Mouse (Mus musculus) erythroblast, embryonic 14.5 days (primary cell): Measurements from ENCODE around the gene Rsph6a. TPM values are rescaled to one million over a fixed set of nuclear protein-coding genes. Genes with fewer than 3 reads are reported as not detected.
"Not testable (repeated sequence)": the region's sequence is repeated elsewhere in the genome, so short reads cannot be mapped to it uniquely, and the experiment has no call there.

Experiments
- H3K27me3 ChIP-seq: 2 replicates; pipeline ENCODE4 v1.6.1; 2012; ENCODE audit warnings: inconsistent platforms; ENCODE audit not compliant: control insufficient read depth
- H3K36me3 ChIP-seq: 2 replicates; pipeline ENCODE4 v1.6.1; 2012; ENCODE audit warnings: mild to moderate bottlenecking, inconsistent platforms; ENCODE audit not compliant: control insufficient read depth
- H3K4me1 ChIP-seq: 2 replicates; pipeline ENCODE4 v1.6.1; 2012; ENCODE audit warnings: inconsistent platforms; ENCODE audit not compliant: control insufficient read depth
- H3K4me3 ChIP-seq: replicated peaks from 2 replicates; pipeline ENCODE3; 2012; ENCODE audit warnings: moderate library complexity, mild to moderate bottlenecking, inconsistent platforms
- H3K9me3 ChIP-seq: 2 replicates; pipeline ENCODE4 v1.6.1; 2012; ENCODE audit warnings: low read length, inconsistent platforms, mixed read lengths; ENCODE audit not compliant: control insufficient read depth
- GATA1 ChIP-seq: IDR thresholded peaks from 2 replicates; pipeline ENCODE4 v1.6.1; 2012; ENCODE audit warnings: low read length, inconsistent platforms, mixed read lengths
- TAL1 ChIP-seq: IDR thresholded peaks from 3 replicates; pipeline ENCODE4 v1.6.1; 2012; ENCODE audit warnings: low read length, inconsistent platforms, mixed read lengths
- polyA plus RNA-seq: library from polyadenylated mRNA; stranded (reverse); fragments of >175 nt; gene quantifications from 2 replicates; pipeline ENCODE4 v1.2.3, GENCODE M21; 2012

Rsph6a gene
- polyA plus RNA-seq, 1 experiment = not detected

DNA sequence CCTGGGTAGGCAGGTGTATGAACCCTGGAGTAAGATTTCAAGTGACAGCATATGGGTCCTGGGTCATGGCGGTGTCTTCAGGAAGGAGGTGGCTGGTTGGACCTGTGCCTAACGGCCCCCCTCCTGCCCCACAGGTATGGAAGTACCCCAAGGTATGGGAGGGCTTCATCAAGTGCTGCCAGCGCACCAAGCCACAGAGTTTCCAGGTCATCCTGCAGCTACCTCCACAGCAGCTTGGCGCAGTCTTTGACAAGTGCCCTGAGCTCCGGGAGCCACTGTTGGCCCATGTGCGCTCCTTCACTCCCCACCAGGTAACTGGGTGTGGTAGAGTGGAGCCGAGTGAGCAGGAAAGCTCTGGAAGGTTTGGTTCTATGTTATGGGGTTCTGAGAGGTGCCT lies 1.4 kb upstream of the Rsph6a start:
- H3K4me1 ChIP-seq = no peaks in the 10 kb centered on the region
- no peak overlapping the region for H3K4me3 ChIP-seq
- no peaks in the 10 kb centered on the region for H3K27me3 ChIP-seq
- no peaks in the 10 kb centered on the region for H3K9me3 ChIP-seq
- H3K36me3 ChIP-seq = peaks cover 70% of the 10 kb centered on the region
- TF ChIP-seq TAL1 (no peak), GATA1 (no peak)

DNA sequence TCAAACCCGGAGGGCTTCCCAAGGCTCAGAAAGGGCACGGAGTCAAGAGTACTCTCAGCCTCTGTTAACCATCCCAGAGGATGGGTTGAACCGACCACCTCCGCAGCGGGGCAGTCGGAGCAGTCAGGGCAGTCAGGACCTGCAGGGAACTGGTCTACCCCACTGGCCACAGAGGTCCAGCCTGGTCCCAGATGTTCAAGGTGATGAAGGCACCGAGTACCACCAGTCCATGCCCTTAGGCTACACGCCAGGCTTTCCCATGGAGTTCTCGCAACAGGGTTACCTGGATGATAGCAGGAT lies 237 bp downstream of the Rsph6a start:
- peaks cover 54% of the 10 kb centered on the region for H3K36me3 ChIP-seq
- no peaks in the 10 kb centered on the region for H3K9me3 ChIP-seq

GRCm38 (mm10) chr7:19055108-19055507 lies 618 bp downstream of the Rsph6a start:
- H3K9me3 ChIP-seq = no peaks in the 10 kb centered on the region
- H3K36me3 ChIP-seq = peaks cover 50% of the 10 kb centered on the region
- no peaks in the 10 kb centered on the region for H3K27me3 ChIP-seq
- no peak overlapping the region for H3K4me3 ChIP-seq
- H3K4me1 ChIP-seq = no peaks in the 10 kb centered on the region
- TF ChIP-seq TAL1 (no peak), GATA1 (no peak)

More for the DNA sequence above, 237 bp downstream of the Rsph6a start:
- no peaks in the 10 kb centered on the region for H3K4me1 ChIP-seq
- no peak overlapping the region for H3K4me3 ChIP-seq
- TF ChIP-seq TAL1 = no peak
- no peak for TF ChIP-seq GATA1
- H3K27me3 ChIP-seq = no peaks in the 10 kb centered on the region

- TF ChIP-seq GATA1 = no peak
- TF ChIP-seq TAL1 = no peak
- Histone ChIP-seq H3K27me3 (peaks cover 1% of the 10 kb centered on the region; the same call in 1 of the 2 replicates), H3K4me3 (no peak overlapping the region), H3K36me3 (peaks cover 27% of the 10 kb centered on the region), H3K4me1 (no peaks in the 10 kb centered on the region), H3K9me3 (no peaks in the 10 kb centered on the region)
These were observed 2.9 kb downstream of the Rsph6a start for GRCm38 (mm10) chr7:19057405-19057804.

DNA sequence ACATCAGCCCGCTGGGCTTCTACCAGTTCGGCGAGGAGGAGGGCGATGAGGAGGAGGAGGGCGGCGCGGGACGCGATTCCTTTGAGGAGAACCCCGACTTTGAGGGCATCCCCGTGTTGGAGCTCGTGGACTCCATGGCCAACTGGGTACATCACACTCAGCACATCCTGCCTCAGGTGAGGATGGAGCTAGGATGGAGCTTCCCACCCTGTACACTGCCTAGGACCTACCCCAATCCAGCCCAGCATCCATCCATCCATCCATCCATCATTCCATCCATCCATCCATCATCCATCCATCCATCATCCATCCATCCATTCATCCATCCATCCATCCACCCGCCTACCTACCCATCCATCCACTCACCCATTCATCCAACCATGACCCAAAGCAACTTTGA lies 11.4 kb downstream of the Rsph6a start:
- Histone ChIP-seq H3K9me3 (no peaks in the 10 kb centered on the region; the same call in 1 of the 2 replicates), H3K27me3 (peaks cover 44% of the 10 kb centered on the region), H3K4me1 (peaks cover 5% of the 10 kb centered on the region), H3K4me3 (no peak overlapping the region), H3K36me3 (no peaks in the 10 kb centered on the region)
- TF ChIP-seq TAL1 = no peak
- TF ChIP-seq GATA1 = no peak

DNA sequence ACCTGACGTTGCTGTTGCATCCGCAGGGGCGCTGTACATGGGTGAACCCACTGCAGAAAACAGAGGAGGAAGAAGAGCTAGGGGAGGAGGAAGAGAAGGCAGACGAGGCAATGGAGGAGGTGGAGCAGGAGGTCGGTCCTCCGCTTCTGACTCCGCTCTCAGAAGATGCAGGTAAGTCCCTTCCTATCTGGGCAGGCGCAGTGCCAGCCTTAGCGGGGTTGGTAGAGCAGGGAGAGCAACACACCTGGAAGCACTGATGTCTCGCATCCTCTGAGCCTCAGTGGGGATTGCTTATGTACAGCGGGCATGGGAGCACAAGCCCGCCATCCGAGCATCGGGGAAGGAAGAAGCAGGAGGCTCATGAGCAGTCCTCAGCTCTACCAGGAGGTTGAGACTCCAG lies 12.6 kb downstream of the Rsph6a start:
- TF ChIP-seq GATA1 (no peak), TAL1 (no peak)
- no peaks in the 10 kb centered on the region for H3K36me3 ChIP-seq
- H3K4me1 ChIP-seq = peaks cover 5% of the 10 kb centered on the region
- H3K4me3 ChIP-seq = no peak overlapping the region
- no peaks in the 10 kb centered on the region; the same call in 1 of the 2 replicates for H3K9me3 ChIP-seq
- H3K27me3 ChIP-seq = peaks cover 44% of the 10 kb centered on the region

GRCm38 (mm10) chr7:19067935-19068334 lies 13.4 kb downstream of the Rsph6a start:
- no peak overlapping the region for H3K4me3 ChIP-seq
- no peaks in the 10 kb centered on the region for H3K36me3 ChIP-seq
- TF ChIP-seq GATA1 = no peak
- H3K9me3 ChIP-seq = no peaks in the 10 kb centered on the region; the same call in 1 of the 2 replicates
- peaks cover 42% of the 10 kb centered on the region for H3K27me3 ChIP-seq
- peaks cover 5% of the 10 kb centered on the region for H3K4me1 ChIP-seq

DNA sequence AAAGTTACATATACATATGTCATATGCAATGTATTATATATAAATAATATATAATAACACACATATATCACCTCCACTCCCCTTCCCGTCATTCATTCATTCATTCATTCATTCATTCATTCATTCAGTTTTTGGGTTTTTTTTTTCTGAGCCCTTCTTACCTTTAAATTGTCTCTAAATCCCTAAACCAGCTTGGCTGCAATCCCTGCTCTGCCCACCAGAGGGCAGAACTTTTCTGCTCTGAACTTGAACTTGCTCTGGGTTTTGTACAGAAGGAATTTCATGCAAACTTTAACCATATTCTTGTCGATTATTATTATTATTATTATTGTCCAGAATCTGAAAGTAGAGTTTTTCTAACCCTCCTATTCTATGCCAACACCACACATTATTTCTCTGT lies 14.2 kb downstream of the Rsph6a start:
- Histone ChIP-seq H3K4me1 (peaks cover 5% of the 10 kb centered on the region), H3K4me3 (no peak overlapping the region), H3K36me3 (no peaks in the 10 kb centered on the region), H3K9me3 (no peaks in the 10 kb centered on the region; the same call in 1 of the 2 replicates), H3K27me3 (peaks cover 39% of the 10 kb centered on the region)
- TF ChIP-seq TAL1 (no peak), GATA1 (no peak)

- no peaks in the 10 kb centered on the region for H3K36me3 ChIP-seq
- no peak for TF ChIP-seq GATA1
- no peak for TF ChIP-seq TAL1
- H3K27me3 ChIP-seq = peaks cover 32% of the 10 kb centered on the region
- no peaks in the 10 kb centered on the region; the same call in 1 of the 2 replicates for H3K9me3 ChIP-seq
- no peak overlapping the region for H3K4me3 ChIP-seq
- H3K4me1 ChIP-seq = peaks cover 5% of the 10 kb centered on the region
These were observed 15.0 kb downstream of the Rsph6a start for GRCm38 (mm10) chr7:19069500-19069899.

DNA sequence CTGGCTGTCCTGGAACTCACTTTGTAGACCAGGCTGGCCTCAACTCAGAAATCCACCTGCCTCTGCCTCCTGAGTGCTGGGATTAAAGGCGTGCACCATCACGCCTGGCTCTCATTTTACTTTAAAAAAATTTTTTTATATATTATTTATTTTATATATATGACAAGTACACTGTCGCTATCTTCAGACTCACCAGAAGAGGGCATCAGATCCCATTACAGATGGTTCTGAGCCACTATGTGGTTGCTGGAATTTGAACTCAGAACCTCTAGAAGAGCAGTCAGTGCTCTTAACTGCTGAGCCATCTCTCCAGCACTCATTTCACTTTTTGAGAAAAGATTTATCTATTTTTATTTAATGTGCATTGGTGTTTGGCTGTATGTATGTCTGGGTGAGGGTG lies 16.5 kb downstream of the Rsph6a start:
- H3K4me3 ChIP-seq, H3K9me3 ChIP-seq, H3K36me3 ChIP-seq: not testable (repeated sequence)
- Histone ChIP-seq H3K27me3 (peaks cover 17% of the 10 kb centered on the region), H3K4me1 (peaks cover 18% of the 10 kb centered on the region)
